Mouse (Mus musculus) intestine, postnatal 0 days (tissue): ENCODE results near the gene Olfr575. TPM values are rescaled to one million over a fixed set of nuclear protein-coding genes. Genes with fewer than 3 reads are reported as not detected.

Experiments
- ATAC-seq: fragments of 200-750 bp; cut with Nextera tagmentation; 2 replicates; pipeline ENCODE4 v1.8.0; 2017; ENCODE audit warnings: mild to moderate bottlenecking, moderate TSS enrichment, moderate library complexity
- H3K27ac ChIP-seq: fragments of 300-500 bp; sonication (generic); 2 replicates; pipeline ENCODE4 v1.5.1; 2014; ENCODE audit warnings: mild to moderate bottlenecking, low read depth, low read length, moderate library complexity
- H3K27me3 ChIP-seq: fragments of 300-500 bp; sonication (generic); replicated peaks from 2 replicates; pipeline ENCODE4 v1.6.1; 2014; ENCODE audit warnings: low read length, mixed read lengths; ENCODE audit not compliant: control insufficient read depth, insufficient read depth
- H3K36me3 ChIP-seq: fragments of 300-500 bp; sonication (generic); 2 replicates; pipeline ENCODE4 v1.6.1; 2014; ENCODE audit warnings: mild to moderate bottlenecking, moderate library complexity; ENCODE audit not compliant: control insufficient read depth, insufficient read depth
- H3K4me1 ChIP-seq: fragments of 300-500 bp; sonication (generic); replicated peaks from 2 replicates; pipeline ENCODE4 v1.6.1; 2014; ENCODE audit warnings: antibody characterized with exemption, low read length, mixed read lengths; ENCODE audit not compliant: control insufficient read depth, insufficient read depth
- H3K4me2 ChIP-seq: fragments of 300-500 bp; sonication (generic); replicated peaks from 2 replicates; pipeline ENCODE4 v1.6.1; 2014; ENCODE audit warnings: low read depth, mild to moderate bottlenecking, moderate library complexity
- H3K4me3 ChIP-seq: fragments of 300-500 bp; sonication (generic); 2 replicates; pipeline ENCODE4 v1.5.1; 2014; ENCODE audit warnings: low read depth, low read length
- H3K9ac ChIP-seq: fragments of 300-500 bp; sonication (generic); 2 replicates; pipeline ENCODE4 v1.6.1; 2014; ENCODE audit warnings: mild to moderate bottlenecking, low read depth, low read length
- H3K9me3 ChIP-seq: fragments of 300-500 bp; sonication (generic); 2 replicates; pipeline ENCODE4 v1.6.1; 2016; ENCODE audit warnings: mixed run types; ENCODE audit not compliant: control insufficient read depth
- CTCF ChIP-seq: sonication (generic); IDR thresholded peaks from 2 replicates; pipeline ENCODE4 v1.5.1; 2016; ENCODE audit warnings: low read depth, mild to moderate bottlenecking, control low read depth, antibody characterized with exemption, moderate library complexity
- WGBS: fragments of 180-500 bp; shearing (Covaris S2); extraction: QIAGEN DNeasy Blood & Tissue Kit; methylation state at CpG from one replicate; pipeline ENCODE4 v1.1.7; 2014; 5-methylcytosine and 5-hydroxymethylcytosine counted together
- polyA plus RNA-seq: library from polyadenylated mRNA; unstranded; fragments of >200 nt; fragmentation: Nextera tagmentation; extraction: Ambion mirVana; gene quantifications from 2 replicates; pipeline ENCODE4 v1.2.1, GENCODE M21; 2015

The Olfr575 gene
- polyA plus RNA-seq, 1 experiment from 2014 or later: not detected

GRCm38 (mm10) chr7:102917032-102917875 lies 41.3 kb downstream of the Olfr575 start, which contains the start of gene Olfr571:
Olfr571 (minus strand) TSS chr7:102917536.
- no peak for TF ChIP-seq CTCF
- Histone ChIP-seq H3K27me3 (no peaks in the 10 kb centered on the region), H3K4me3 (no peak within 1 kb of the TSS), H3K36me3 (no peaks in the 10 kb centered on the region), H3K27ac (no peak within 1 kb of the TSS), H3K4me1 (no peaks in the 10 kb centered on the region), H3K4me2 (no peak within 1 kb of the TSS), H3K9ac (no peak within 1 kb of the TSS), H3K9me3 (no peaks in the 10 kb centered on the region)
- WGBS: 46% methylated on average over 4 of the region's 4 CpGs
- ATAC-seq: no peak

GRCm38 (mm10) chr7:102916405-102916804 lies 42.2 kb downstream of the Olfr575 start:
- Histone ChIP-seq H3K4me1 (no peaks in the 10 kb centered on the region), H3K27ac (no peak overlapping the region), H3K9ac (no peak overlapping the region), H3K4me3 (no peak overlapping the region), H3K36me3 (no peaks in the 10 kb centered on the region), H3K27me3 (no peaks in the 10 kb centered on the region), H3K4me2 (no peak overlapping the region), H3K9me3 (no peaks in the 10 kb centered on the region)
- ATAC-seq: no peak
- WGBS: 46% methylated on average over 5 of the region's 5 CpGs
- TF ChIP-seq CTCF: no peak

- Histone ChIP-seq H3K4me1 (no peaks in the 10 kb centered on the region), H3K9me3 (no peaks in the 10 kb centered on the region), H3K36me3 (no peaks in the 10 kb centered on the region), H3K27me3 (no peaks in the 10 kb centered on the region), H3K4me3 (no peak overlapping the region), H3K27ac (no peak overlapping the region), H3K4me2 (no peak overlapping the region), H3K9ac (no peak overlapping the region)
- no peak for TF ChIP-seq CTCF
- 20% methylated on average over 1 of the region's 1 CpGs for WGBS
- no peak for ATAC-seq
These were observed 43.3 kb downstream of the Olfr575 start for GRCm38 (mm10) chr7:102915261-102915660.

Other genes with a start within 250 kb of the Olfr575 start
- not detected in 2 replicates for gene Olfr33, start 239.7 kb downstream of the Olfr575 start, polyA plus RNA-seq
- gene Olfr559, start 231.3 kb downstream of the Olfr575 start, polyA plus RNA-seq: not detected in 2 replicates
- not detected in 2 replicates for gene Olfr560, start 199.4 kb downstream of the Olfr575 start, polyA plus RNA-seq
- 0.12 and 0.23 TPM in 2 replicates for gene Olfr78, start 199.3 kb downstream of the Olfr575 start, polyA plus RNA-seq
- gene Olfr561, start 187.6 kb downstream of the Olfr575 start, polyA plus RNA-seq: not detected in 2 replicates
- gene Olfr564, start 155.3 kb downstream of the Olfr575 start, polyA plus RNA-seq: not detected in 2 replicates
- not detected in 2 replicates for gene Olfr566, start 100.0 kb downstream of the Olfr575 start, polyA plus RNA-seq
- gene Olfr568, start 81.7 kb downstream of the Olfr575 start, polyA plus RNA-seq: not detected in 2 replicates
- gene Olfr569, start 67.9 kb downstream of the Olfr575 start, polyA plus RNA-seq: not detected in 2 replicates
- gene Olfr570, start 64.2 kb downstream of the Olfr575 start, polyA plus RNA-seq: not detected in 2 replicates
- gene Olfr571, start 41.2 kb downstream of the Olfr575 start, polyA plus RNA-seq: not detected in 2 replicates
- not detected in 2 replicates for gene Olfr572, start 34.4 kb downstream of the Olfr575 start, polyA plus RNA-seq
- gene Olfr573-ps1, start 16.2 kb downstream of the Olfr575 start, polyA plus RNA-seq: not detected in 2 replicates
- not detected in 2 replicates for gene Olfr574, start 10.3 kb downstream of the Olfr575 start, polyA plus RNA-seq
- not detected in 2 replicates for gene Olfr576, start 3.9 kb upstream of the Olfr575 start, polyA plus RNA-seq
- not detected in 2 replicates for gene Olfr577, start 17.2 kb upstream of the Olfr575 start, polyA plus RNA-seq
- not detected in 2 replicates for gene Olfr578, start 30.5 kb upstream of the Olfr575 start, polyA plus RNA-seq
- gene Olfr582, start 79.2 kb upstream of the Olfr575 start, polyA plus RNA-seq: not detected in 2 replicates
- not detected in 2 replicates for gene Olfr583, start 92.5 kb upstream of the Olfr575 start, polyA plus RNA-seq
- gene Olfr584, start 123.1 kb upstream of the Olfr575 start, polyA plus RNA-seq: not detected in 2 replicates
- not detected in 2 replicates for gene Olfr585, start 138.9 kb upstream of the Olfr575 start, polyA plus RNA-seq
- not detected in 2 replicates for gene Olfr586, start 166.9 kb upstream of the Olfr575 start, polyA plus RNA-seq
- gene Olfr588-ps1, start 182.1 kb upstream of the Olfr575 start, polyA plus RNA-seq: not detected in 2 replicates
- gene Olfr589, start 197.6 kb upstream of the Olfr575 start, polyA plus RNA-seq: not detected in 2 replicates
- not detected in 2 replicates for gene Olfr591, start 219.6 kb upstream of the Olfr575 start, polyA plus RNA-seq
- not detected in 2 replicates for gene Olfr592, start 226.0 kb upstream of the Olfr575 start, polyA plus RNA-seq